In the genomic region with DNA sequence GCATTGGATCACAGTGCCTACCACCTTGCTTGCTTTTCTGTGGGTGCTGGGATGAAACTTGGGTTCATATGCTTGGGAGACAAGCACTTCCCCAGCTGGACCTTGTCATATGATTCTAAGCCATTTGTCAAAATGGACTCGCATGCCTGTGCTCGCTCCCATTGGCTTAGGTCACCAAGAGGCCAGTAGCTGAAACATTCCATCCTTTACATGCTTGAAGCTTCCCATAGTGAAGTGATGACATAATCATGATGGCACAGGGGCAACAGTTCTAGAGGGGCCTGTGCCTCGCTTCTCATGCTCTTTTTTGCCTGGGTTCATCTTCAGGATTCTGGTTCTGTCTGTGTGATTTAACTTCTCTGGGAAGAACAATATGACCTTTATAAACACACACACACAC, we compare ENCODE assay signal across 20 mouse cellular contexts.
DNase-seq lines count a peak whose midpoint lies in the region; ATAC-seq and TF ChIP-seq lines count a peak whose summit lies in the region.
"Had no signal": no experiment of that assay in that cellular context is flagged by ENCODE, and none has a peak within 500 bp of the region (broad histone marks: within the 10 kb centered on the region; RNA-seq: fewer than 3 reads in every experiment).

No protein-coding gene starts in this region.

- TF ChIP-seq CTCF in kidney, adult 2 months (conservative IDR thresholded peaks at IDR 0.05; ENCODE audit: insufficient read depth, insufficient read length, low read depth, low read length) = no peak

- H3K4me3 ChIP-seq in kidney, adult 2 months (ENCODE audit: insufficient read depth, low read depth, low read length) = no peak overlapping the region
- no peak overlapping the region for H3K4me3 ChIP-seq in lung, embryonic 16.5 days (ENCODE audit: low read length)
- H3K4me3 ChIP-seq in hindbrain, embryonic 11.5 days (ENCODE audit: low read depth, low read length) = no peak overlapping the region
- H3K4me3 ChIP-seq: forebrain, embryonic 13.5 days; hindbrain, embryonic 10.5 days; liver, embryonic 12.5 days; midbrain, embryonic 12.5 days had no signal

- TF ChIP-seq POLR2A in kidney, adult 2 months (IDR thresholded peaks at IDR 0.05; ENCODE audit: low read depth, low read length) = no peak

- no peak overlapping the region for H3K9ac ChIP-seq in lung, embryonic 16.5 days (ENCODE audit: low read length)
- H3K9ac ChIP-seq in hindbrain, embryonic 11.5 days (ENCODE audit: low read depth, low read length) = no peak overlapping the region
- H3K9ac ChIP-seq: forebrain, embryonic 13.5 days; liver, embryonic 12.5 days; midbrain, embryonic 12.5 days had no signal

- peaks cover 6% of the 10 kb centered on the region; the same call in 1 of the 2 replicates for H3K4me1 ChIP-seq in kidney, adult 2 months (ENCODE audit: control insufficient read depth, insufficient read depth, low read length)
- no peaks in the 10 kb centered on the region for H3K4me1 ChIP-seq in lung, embryonic 16.5 days (replicated peaks; ENCODE audit: control insufficient read depth, insufficient read depth, low read length)
- H3K4me1 ChIP-seq in hindbrain, embryonic 11.5 days (replicated peaks; ENCODE audit: control insufficient read depth, insufficient read depth, low read length) = no peaks in the 10 kb centered on the region
- H3K4me1 ChIP-seq: liver, embryonic 12.5 days had no signal

- H3K36me3 ChIP-seq in kidney, adult 2 months (ENCODE audit: control insufficient read depth, insufficient read depth, low read length) = no peaks in the 10 kb centered on the region
- no peaks in the 10 kb centered on the region for H3K36me3 ChIP-seq in lung, embryonic 16.5 days (ENCODE audit: control insufficient read depth, insufficient read depth, low read length)
- H3K36me3 ChIP-seq in hindbrain, embryonic 11.5 days (ENCODE audit: control insufficient read depth, insufficient read depth, low read length) = no peaks in the 10 kb centered on the region
- H3K36me3 ChIP-seq: G1E; hindbrain, embryonic 10.5 days; liver, embryonic 12.5 days; midbrain, embryonic 12.5 days had no signal

- H3K27ac ChIP-seq in kidney, adult 2 months (ENCODE audit: insufficient read depth, low read depth, low read length) = no peak overlapping the region
- H3K27ac ChIP-seq in lung, embryonic 16.5 days (ENCODE audit: low read length) = no peak overlapping the region
- H3K27ac ChIP-seq in hindbrain, embryonic 11.5 days (ENCODE audit: low read depth, low read length) = no peak overlapping the region
- H3K27ac ChIP-seq: forebrain, embryonic 13.5 days; hindbrain, embryonic 10.5 days; liver, embryonic 12.5 days; midbrain, embryonic 12.5 days had no signal

- WGBS in kidney, adult 2 months = 71% methylated on average over 3 of the region's 3 CpGs
- 51% methylated on average over 3 of the region's 3 CpGs for WGBS in lung, embryonic 16.5 days
- WGBS in hindbrain, embryonic 11.5 days = 60% methylated on average over 3 of the region's 3 CpGs

- peak; percentile 74; the same call in 1 of the 2 replicates for ATAC-seq in lung, embryonic 16.5 days (ENCODE audit: low read depth)
- no peak for ATAC-seq in hindbrain, embryonic 11.5 days (ENCODE audit: low FRiP score)
- ATAC-seq: CD4-positive, CD25-positive, alpha-beta regulatory T cell, adult 4 months; forebrain, embryonic 13.5 days; liver, embryonic 12.5 days had no signal

- no peaks in the 10 kb centered on the region for H3K27me3 ChIP-seq in kidney, adult 2 months (replicated peaks; ENCODE audit: control insufficient read depth, insufficient read depth, low read length)
- H3K27me3 ChIP-seq in lung, embryonic 16.5 days (ENCODE audit: control insufficient read depth, insufficient read depth, low read depth, low read length) = no peaks in the 10 kb centered on the region
- H3K27me3 ChIP-seq in hindbrain, embryonic 11.5 days (ENCODE audit: control insufficient read depth, insufficient read depth, low read length) = no peaks in the 10 kb centered on the region
- H3K27me3 ChIP-seq: liver, embryonic 12.5 days; midbrain, embryonic 12.5 days had no signal

- no peak overlapping the region for H3K4me2 ChIP-seq in lung, embryonic 16.5 days (ENCODE audit: low read depth, low read length)
- H3K4me2 ChIP-seq in hindbrain, embryonic 11.5 days (replicated peaks; ENCODE audit: low read depth, low read length) = no peak overlapping the region
- H3K4me2 ChIP-seq: forebrain, embryonic 13.5 days; heart, embryonic 11.5 days; liver, embryonic 12.5 days; midbrain, embryonic 12.5 days had no signal

- peak; percentile 31 for DNase-seq in kidney, adult 2 months
- DNase-seq in kidney, adult 18-20 months = no peak
- peak; percentile 33 for DNase-seq in Muller cell, postnatal 12 days (ENCODE audit: inconsistent ontology term)
- peak; percentile 45 for DNase-seq in embryo, embryonic 10.5 days (ENCODE audit: low spot score)
- DNase-seq in left cerebral cortex, postnatal 10 days (ENCODE audit: extremely low spot score in 1 of 2, low spot score in 2 of 2) = no peak
- DNase-seq in right cerebral cortex, postnatal 4 days = no peak
- no peak for DNase-seq in hindbrain, embryonic 11.5 days (ENCODE audit: low spot score)
- DNase-seq: adrenal gland, adult 2 months; cerebellum, adult 11-12 months; cerebellum, postnatal 25 days; gastrocnemius, postnatal 14 days; left cerebral cortex, postnatal 4 days had no signal

- no peaks in the 10 kb centered on the region for H3K9me3 ChIP-seq in lung, embryonic 16.5 days (ENCODE audit: control insufficient read depth, low read length)
- no peaks in the 10 kb centered on the region for H3K9me3 ChIP-seq in hindbrain, embryonic 11.5 days (ENCODE audit: control insufficient read depth, low read length)
- H3K9me3 ChIP-seq: forebrain, embryonic 13.5 days; hindbrain, embryonic 10.5 days; liver, embryonic 12.5 days; midbrain, embryonic 12.5 days had no signal

- intact Hi-C loops in left cerebral cortex, postnatal 10 days (cut with DNase I) = no loop called here

Comparison
In these comparisons a context has a peak if more than half of its experiments do, and no peak if none do; other contexts are left out.
1. DNase-seq: peak in kidney, adult 2 months (single experiment), Muller cell, postnatal 12 days (single experiment) and embryo, embryonic 10.5 days (single experiment); none in kidney, adult 18-20 months (single experiment), left cerebral cortex, postnatal 10 days (0 of 2), right cerebral cortex, postnatal 4 days (single experiment) and hindbrain, embryonic 11.5 days (single experiment).